Mouse (Mus musculus) cerebellum, adult 2 months (tissue): ENCODE measurements around the gene Abhd8.

Source experiments
- CTCF ChIP-seq: fragments of 200-500 bp; IDR thresholded peaks from 2 replicates; pipeline ENCODE4 v1.5.1; 2011; ENCODE audit warnings: low read depth, mild to moderate bottlenecking, control low read depth, low read length, moderate library complexity, borderline replicate concordance; ENCODE audit not compliant: insufficient read depth
- POLR2A ChIP-seq: fragments of 200-500 bp; IDR thresholded peaks from 2 replicates; pipeline ENCODE4 v1.6.1; 2011; ENCODE audit warnings: low read length, control low read depth, borderline replicate concordance; ENCODE audit not compliant: insufficient read depth

- no peak for TF ChIP-seq CTCF
- TF ChIP-seq POLR2A: no peak
Observed at GRCm38 (mm10) chr8:71509316-71509715, 45.9 kb upstream of the Abhd8 start.
